Mouse (Mus musculus) stomach, postnatal 0 days (tissue): Measurements from ENCODE around the gene Foxp1.

ENCODE experiments used
- CTCF ChIP-seq: IDR thresholded peaks from 2 replicates; pipeline ENCODE4 v1.5.1; 2016; ENCODE audit warnings: antibody characterized with exemption, low read depth, mild to moderate bottlenecking, moderate library complexity
- EP300 ChIP-seq: optimal IDR thresholded peaks from 2 replicates; pipeline ENCODE3; 2016; ENCODE audit warnings: antibody characterized with exemption

DNA sequence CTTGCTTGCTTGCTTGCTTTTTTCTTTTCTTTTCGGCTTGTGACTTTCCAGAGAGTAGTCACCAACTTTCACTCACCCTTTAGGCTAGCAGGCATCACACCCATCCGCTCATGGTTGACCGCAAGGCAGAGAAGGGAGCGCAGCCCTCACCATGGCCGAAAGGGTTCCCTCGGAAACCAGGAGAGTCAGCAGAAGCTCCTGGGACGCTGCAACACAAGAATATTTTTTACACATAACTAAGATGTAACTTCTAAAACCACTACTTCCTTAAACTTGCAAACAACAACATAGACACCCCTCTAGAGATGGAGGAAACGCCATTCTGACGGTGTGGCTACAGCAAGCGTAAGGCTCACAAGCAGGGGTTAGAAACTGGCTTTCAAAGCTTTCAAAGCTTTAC is 87.4 kb downstream of the Foxp1 start:
- TF ChIP-seq EP300 = no peak
- TF ChIP-seq CTCF = no peak
